Mouse (Mus musculus): ENCODE measurements around the gene Selenof.

Selenof gene

DNA sequence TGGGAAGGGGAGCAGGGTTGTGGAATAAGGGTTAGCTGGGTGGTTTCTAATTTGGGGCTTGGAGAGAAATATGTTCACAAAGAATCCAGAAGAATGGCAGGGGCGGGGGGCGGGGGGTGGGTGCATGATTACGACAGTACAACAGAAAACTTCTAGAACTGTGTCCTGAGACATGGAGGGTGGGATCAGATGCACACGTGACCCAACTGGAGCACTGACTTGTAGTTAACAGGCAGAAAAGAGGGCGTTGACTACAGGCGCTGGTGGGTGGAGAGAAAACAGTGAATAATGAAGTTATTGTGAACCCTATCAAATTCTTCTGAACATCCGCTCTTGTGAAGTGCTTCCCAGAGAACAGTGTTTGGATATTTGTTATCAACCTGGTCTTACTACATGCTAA lies 6.2 kb upstream of the Selenof start:
- CTCF ChIA-PET, result no interaction called here

DNA sequence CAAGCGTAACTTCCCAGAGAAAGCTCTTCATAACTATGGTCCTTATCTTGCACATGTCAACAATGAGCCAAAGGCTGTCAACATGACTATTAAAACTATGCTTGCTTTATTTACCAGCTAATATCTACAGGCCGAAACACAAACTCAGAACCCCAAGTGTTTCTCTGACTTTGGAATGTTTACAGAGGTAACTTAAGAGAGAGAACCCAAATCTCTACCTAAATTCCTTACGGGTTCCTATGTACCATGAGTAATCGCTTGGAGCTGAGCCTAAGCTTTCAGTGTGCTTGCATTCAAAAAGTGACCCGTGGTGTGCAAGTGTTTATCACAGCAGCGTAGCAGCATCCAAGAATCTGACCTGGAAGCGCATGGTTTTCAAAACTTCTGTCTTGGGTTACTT lies 4.9 kb upstream of the Selenof start:
- CTCF ChIA-PET, result no interaction called here

DNA sequence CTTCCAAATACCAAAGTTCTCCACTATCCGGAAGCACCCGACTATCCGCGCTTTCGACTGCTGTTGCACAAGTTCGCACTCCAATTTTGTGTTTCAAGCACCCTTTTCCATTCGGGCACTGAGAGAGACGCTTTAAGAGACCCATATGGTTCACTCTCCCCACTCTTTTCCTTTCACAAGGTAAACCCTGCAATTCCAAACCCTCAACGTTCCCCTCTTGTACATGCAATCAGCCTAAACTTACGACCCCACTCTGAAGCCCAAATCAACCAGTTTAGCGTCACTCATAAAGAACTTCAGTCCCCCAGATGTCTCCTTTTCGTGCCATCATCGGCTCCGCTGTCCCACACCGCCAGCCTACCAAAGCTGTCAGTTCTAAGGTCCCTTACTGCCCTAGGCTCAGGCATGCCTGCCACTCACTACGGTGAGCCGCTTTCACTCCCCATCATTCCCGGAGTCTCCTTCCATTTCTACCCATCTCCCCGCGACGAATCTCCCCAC lies 1.2 kb upstream of the Selenof start:
- CTCF ChIA-PET, result no interaction called here

DNA sequence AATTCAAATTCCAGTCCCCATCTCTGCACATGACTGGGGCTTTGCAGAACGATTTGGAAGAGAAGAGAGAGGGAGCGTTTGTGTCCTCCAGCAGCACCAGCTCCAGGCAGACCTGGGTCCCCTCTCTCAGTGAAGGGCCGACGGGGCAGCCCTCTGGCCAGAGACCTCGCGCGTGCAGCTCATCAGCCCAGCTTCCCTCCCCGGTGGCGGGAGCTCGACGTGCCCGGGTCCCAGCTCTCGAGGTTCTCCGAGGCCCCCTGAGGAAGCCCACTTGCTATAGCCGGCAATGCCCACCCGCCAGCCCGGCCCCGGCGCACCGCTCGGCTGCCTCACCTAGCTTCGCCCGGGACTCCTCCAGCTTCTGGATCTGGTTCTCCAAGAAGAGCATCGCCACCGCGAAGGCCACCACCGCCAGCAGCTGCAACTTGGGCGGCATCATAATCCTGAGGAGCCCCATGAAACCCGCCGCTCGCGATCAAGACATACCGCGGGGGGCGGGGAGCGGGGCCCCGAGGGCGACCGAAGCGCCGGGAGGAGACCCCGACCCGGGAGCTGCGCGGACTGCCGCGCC lies 618 bp upstream of the Selenof start:
- CTCF ChIA-PET, result no interaction called here

DNA sequence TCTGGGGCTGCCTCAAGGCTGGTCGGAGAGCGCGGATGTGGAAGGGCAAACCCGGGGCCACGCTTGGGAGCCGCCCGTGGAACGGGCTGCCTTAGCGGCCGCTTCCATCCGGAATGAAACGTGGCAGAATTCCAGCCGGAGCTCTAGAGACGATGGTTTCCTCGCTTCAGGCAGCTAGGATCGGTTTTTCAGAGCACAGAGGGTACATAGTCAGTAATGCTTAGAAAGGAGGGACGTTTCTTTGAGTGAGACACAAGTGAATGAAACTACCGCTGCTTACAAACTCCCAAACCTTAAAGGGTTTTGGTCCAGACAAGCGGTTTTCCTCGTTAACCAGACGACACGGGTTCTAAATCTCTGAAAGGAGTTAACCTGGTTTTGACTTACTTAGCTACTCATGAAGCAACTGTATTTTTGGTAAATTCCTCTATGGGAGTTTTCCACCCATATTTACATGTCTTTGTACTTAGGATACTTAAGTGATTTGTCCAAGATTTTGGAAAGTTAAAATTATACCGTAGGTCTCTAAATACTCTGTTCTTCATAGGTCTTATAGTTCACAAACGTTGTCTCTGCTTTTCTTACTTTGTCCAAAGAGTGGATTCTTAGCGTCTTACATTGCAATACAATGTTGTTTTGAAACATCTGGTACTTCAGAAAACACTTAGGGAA lies 848 bp downstream of the Selenof start:
- CTCF ChIA-PET, result no interaction called here

DNA sequence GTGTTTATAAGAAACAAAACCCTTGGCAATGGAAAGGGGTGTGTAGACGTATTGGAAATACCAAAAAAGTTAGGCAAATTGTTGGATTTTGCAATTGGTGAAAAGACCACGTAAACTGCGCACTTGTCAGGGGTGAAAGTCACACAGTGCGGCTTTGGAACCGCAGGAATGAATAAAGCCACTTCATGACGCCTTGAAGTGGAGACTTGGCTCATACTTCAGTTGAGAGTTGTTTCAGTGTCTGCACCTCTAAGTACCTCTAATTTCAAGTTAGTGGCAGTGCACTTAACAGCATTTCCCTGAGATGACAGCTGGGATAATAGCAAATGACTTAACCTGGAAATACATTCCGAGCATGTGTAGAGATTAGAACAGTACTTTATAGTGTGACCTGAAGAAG lies 4.2 kb downstream of the Selenof start:
- CTCF ChIA-PET, result no interaction called here

DNA sequence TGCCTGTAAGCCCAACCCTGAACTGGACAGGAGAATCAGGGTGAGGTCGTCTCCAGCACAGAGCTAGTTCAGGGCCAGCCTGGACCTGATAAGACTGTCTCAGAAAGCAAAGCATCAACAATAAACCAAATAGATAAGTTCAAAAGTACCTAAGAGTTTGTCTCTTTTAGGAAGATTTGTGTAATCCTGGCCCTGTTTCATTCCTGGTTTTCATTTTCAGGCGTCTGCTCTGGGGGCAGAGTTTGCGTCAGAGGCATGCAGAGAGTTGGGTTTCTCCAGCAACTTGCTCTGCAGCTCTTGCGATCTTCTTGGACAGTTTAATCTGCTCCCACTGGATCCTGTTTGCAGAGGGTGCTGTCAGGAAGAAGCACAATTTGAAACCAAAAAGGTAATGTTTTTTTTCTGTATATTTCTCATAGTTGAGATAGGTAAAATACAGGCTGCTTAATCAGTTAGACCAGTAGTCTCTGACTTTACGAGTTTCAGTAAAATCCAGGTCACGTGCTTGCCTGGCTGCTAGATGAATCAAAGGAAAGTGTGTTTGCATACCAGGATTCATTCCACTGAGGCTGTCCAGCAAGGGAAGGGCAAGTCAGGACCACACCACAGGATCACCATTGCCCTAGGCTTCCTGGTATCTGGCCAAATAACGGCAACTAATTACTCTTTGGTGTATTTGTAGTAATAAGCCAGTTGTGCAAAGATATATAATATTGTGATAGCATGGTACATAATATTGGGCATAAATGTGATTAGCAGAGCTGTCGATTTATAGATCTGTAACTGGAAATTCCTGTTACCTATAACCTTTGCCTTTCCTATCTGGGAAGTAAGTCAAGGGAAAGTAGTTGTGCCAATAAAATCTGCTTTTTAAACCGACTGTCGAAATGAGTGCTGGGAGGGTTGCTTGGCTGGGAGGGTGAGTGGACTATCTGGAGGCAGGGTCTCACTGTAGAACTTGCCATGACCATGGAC lies 7.5 kb downstream of the Selenof start:
- CTCF ChIA-PET, result no interaction called here

DNA sequence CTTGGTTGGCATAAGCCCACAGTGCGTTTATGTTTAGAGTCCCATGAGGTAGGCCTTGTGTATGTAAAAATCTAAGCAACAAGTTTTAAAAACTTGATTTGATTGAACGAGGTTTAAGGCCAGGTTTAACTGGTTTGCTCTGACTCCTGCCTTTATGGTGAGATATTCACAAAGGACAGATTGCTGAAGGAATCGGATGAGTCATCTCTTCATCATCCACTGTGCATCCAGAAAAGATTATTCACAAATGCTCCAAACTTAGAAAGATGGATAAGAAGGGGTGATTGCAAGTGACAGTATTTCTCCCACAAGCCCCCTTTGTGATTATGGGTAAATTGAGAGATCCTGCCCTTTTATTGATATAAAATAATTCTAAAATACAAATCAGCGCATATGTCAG lies 8.8 kb downstream of the Selenof start:
- CTCF ChIA-PET, result no interaction called here

DNA sequence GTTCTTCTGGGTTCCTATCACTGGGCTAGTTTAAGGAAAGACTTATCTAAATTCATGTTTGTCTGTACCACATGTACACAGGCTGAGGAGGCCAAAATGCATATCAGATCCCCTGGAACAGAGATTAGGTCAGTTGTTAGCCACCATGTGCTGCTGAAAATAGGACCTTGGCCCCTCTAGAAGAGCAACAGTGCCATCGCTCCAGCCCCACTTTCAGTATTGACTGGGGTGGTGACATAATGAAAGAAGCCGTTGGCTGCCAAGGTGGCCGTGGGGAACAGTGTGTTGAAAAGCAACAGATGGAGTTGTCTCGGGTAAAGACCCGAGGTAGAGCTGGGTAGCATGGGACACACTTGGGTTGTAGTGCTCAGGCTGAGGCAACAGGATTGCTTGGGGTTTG lies 9.7 kb downstream of the Selenof start:
- CTCF ChIA-PET, result no interaction called here

DNA sequence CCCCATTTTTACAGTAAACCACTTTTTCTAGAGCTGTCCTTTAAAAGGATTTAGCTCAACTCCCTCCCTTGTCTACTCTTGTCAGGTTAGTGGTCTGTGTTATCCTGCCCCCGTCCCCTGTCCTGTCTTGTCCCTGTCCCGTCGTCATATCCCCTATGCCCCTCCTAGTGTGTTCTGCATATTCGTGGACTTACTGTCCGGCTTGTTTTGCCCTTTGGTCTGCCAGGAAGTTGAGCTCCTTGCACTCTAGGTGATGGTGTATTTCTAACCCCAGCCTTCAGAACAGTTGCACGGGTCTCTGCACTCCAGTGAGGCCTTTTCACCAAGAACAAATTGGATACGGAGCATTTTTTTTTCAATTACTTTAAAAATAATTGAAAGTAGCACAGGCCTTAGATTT lies 10.2 kb downstream of the Selenof start:
- CTCF ChIA-PET, result no interaction called here

DNA sequence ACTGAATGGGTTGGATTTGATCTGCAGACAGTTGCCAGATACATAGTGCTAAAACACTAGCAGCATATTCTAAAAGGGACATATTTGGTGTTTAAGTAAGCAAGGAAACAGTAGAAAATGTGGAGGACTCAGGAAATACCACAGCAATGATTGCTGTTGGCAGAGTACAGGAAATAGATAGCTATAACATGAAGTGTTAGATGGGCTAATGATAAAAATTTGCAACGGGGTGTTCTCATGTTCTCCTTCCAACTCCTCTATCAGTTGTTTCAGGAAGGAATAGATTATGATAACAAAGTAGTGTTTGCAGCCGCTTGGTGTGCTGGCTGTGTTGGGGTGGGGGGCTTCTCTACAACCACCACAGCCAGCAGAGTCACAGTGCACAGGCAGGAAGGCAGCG lies 11.7 kb downstream of the Selenof start:
- CTCF ChIA-PET, result no interaction called here

DNA sequence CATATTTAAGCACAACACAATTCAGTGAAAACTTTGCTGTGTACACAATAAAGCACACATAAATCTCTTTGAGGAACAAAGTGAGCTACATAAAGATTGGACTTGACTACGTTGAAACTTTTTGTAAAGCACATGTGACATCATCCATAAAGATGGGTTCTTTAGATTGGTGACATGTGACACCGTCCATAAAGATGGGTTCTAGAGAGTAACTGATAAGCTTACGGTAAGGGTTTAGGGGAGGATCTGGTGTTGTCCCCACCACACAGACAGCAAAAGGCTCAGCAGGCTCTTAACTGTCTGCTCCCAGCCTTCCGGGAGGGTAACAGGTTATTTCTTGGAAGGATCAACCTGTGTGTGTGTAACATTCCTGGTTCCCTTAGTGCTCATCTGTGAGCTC lies 12.2 kb downstream of the Selenof start:
- CTCF ChIA-PET, result interaction anchor here (0.5 kb wide), 1 partner anchor 64 kb away, joined by 3 read pairs; no protein-coding TSS in a partner anchor

DNA sequence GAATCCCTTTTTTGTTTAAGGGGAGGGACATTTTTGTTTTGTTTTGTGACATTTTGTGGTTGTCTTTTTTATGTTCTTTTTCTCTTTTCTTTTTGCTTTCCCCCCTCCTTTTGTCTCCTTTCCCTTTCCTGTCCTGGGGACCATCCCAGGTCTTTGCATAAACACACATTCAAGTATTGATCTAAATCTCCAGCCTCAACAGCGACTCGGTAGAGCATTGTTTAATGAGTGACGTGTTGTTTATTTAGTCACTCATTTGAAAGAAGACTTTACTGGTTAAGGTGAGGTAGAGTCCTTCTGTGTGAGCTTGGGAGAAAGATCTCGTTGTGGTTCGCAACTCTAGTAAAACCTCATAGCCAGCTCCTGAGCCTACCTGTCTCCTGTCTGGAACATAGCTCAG lies 13.7 kb downstream of the Selenof start:
- CTCF ChIA-PET, result no interaction called here

DNA sequence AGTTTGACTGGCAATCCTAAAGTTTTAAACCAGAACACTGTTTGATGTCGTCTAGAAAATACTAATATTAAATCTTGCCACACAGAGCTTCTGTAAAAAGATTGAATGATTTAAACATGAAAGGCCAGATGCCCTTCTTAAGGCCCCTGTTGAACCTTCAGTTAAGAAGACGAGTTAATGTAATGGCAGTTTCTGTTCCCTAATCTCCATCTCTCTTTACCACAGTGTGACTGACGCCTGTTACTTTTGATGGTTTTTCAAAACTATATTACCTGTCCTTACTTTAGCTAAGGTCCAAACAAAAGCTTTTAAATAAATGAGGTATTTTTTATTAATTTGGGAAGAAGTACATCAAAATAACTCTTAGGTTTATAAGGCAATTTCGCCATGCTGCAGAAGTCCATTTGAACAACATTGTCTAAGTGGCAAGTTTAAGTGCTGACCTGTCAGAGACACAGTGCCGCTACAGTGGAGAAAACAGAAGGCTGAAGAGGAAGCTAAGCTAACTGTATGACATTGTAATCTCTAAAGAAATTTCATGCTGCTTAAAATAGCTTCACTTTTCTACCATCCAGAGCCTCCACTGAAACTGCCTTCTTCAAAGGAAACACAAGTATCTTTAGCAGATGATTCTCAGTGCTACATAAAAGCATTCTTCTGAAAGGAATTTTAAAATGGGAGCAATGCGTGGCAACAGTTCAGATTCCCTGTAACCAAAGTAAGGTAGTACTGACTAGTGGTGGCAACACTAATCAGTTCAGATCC lies 14.9 kb downstream of the Selenof start:
- CTCF ChIA-PET, result no interaction called here

DNA sequence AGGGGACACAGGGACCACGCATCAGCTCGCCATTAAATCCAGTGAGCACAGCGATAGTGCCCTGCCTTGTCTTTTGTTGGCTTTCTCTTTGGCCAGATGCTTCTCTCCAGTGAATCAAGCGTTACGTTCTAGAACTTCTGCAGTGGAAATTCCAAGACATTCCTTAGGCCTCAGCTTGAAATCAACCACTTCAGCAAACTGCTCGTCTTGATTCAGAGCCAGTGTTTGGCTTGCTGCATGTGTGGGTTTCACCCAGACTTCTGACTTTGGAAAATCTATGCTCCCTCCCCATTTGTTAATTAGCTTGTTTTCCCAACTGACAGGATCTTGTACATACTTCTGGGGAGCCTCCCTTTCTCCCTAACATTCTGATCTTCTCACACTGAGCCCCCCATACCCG lies 16.6 kb downstream of the Selenof start:
- CTCF ChIA-PET, result interaction anchor here (0.8 kb wide), 1 partner anchor 10 kb away, joined by 3 read pairs; no protein-coding TSS in a partner anchor

DNA sequence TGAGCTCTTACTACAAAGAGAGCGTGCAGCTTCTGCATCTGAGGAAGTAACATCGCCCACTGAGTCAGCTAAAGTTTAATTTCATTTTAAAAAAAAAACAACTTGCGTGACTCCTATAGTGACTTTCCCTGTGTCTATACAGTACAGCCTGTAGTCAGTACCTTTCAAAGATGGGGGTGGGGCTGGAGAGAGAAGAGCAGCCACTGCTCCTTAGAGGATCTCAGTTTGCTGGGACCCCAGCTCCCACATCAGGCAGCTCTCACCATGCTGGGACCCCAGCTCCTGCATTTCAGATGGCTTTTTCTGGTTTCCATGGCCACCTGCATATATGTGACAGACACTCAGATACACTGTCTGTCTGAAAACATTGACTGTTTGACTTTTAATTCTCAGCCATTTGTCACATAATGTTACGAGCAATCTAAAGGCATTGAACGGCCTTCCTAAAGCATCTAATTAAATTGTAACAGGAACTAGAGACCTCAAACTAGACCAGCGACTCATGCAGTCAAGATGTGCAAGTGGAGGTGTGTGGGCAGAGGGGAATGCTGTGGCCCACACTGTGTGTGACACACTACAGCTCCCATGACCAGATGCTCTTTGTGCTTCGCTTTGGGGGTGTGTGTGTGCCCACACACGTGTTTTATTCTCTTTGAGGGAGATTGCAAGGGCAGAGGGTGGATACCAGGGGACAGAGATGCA lies 19.2 kb downstream of the Selenof start:
- CTCF ChIA-PET, result no interaction called here

DNA sequence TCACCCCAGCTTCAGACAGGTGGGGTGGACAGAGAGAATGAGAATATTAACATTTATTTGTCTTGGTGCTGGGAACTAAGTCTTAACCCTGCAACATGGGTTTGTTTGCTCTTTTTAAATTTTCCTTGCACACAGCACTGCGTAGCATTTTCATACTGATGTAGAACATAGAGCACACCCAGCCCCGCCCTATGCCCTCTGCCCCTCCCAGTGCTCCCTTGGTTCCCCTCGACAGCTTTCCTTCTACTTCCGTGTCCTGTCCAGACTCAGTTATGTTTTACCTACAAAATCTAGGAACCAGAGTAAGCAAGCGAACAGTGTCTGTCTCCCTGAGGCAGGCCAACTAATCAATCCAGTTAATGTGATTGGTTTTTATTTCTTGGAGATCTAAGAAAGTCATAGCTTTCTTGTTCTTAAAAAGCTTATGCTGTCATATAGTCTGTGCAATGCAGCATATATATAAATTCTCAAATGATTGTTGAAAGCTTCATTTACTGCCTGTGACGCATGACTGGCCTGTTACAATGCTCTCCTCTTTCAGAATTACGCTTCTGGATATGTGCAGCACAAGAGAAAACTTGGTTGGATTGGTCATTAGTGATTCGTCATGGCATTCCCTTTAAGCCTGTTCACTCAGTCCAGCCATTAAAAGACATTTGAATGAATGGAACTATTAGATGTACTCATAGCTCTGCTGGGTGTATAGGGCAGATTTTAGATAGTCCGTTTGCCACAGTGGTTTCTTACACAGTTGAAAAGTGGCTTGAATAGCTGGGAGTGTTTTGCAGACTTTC lies 23.1 kb downstream of the Selenof start:
- CTCF ChIA-PET, result no interaction called here

DNA sequence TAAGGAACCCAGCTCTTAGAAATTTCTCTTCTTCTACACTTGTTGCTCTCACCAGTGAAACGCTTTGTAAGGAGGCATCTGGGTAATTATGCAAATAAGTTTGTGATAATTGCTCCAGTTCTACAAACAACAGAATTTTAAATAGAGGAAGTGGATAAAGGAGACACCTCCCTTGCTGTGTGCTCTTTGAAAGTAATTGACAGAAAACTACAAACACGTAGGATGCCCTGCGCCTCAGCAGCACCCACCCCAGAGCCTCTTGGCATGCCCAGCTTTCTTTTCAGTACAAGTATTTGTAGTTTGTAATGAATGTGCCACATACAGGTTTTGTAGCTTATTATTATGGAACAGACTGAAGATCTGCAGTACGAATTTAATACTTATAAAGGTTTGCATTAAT lies 27.0 kb downstream of the Selenof start:
- CTCF ChIA-PET, result no interaction called here

DNA sequence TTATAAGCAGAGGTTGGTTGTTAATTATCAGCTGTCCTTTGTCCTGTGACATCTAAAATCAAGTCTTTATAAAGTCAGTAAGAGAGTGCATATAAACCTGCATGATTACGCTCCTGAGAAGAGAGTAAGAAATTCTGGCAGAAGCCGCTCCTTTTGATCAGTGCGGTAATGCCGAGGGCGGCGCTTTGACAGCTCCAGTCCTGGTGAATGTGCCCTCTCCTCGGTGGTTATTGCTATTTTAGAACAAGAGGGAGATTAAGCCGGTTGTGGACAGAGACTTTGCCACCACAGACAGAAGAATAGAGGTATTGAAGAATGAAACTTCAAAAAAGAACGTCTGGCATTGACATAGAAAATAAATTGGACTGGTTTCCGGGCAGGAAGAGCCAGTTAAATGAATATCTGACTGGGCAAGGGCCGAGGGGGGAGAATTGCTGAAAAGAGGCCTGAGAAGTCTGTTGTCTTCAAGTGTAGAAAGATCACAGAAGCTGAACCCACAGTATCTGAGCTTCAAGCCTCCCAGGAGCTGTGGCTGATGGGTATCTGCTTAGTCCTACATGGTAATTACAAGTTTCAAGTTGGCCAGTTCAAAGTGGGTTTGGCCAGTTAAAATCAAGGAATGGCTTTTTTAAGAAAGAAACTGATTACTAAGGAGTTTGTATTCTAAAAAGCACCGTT lies 27.8 kb downstream of the Selenof start:
- CTCF ChIA-PET, result interaction anchor here (0.8 kb wide), 1 partner anchor 398 kb away, joined by 8 read pairs; no protein-coding TSS in a partner anchor

DNA sequence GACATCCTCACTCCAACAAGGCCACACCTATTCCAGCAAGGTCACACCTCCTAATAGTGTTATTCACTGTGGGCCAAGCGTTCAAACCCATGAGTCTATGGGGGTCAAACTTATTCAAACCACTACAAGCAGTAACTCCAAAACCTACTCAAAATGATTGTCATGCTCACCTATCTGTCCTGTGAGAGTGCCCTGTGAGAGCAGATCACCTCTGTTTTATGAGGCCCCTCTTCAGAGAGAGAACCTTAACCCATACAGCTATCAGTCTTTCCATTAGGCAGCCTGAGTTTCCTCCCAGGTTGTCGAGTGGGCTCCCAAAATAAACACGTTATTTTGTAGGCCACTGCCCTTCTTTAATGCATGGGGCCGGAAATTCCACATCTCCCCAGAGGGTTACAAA lies 32.3 kb downstream of the Selenof start:
- CTCF ChIA-PET, result no interaction called here
